Mouse (Mus musculus) hindbrain, embryonic 10.5 days (tissue): ENCODE measurements around the gene Tspan31. TPM values are rescaled to one million over a fixed set of nuclear protein-coding genes. Genes with fewer than 3 reads are reported as not detected.
A peak's percentile ranks its signal among the peaks of the same experiment; 100 is the strongest.

Source experiments
- DNase-seq: peaks from one replicate; pipeline ENCODE4 v3.0.0-alpha.2; 2017; ENCODE audit warnings: low spot score
- H3K27ac ChIP-seq: fragments of 300-500 bp; sonication (generic); 2 replicates; pipeline ENCODE4 v1.5.1; 2016; ENCODE audit warnings: mild to moderate bottlenecking, moderate library complexity
- H3K27me3 ChIP-seq: fragments of 300-500 bp; sonication (generic); 2 replicates; pipeline ENCODE4 v1.6.1; 2016; ENCODE audit warnings: mild to moderate bottlenecking; ENCODE audit not compliant: poor library complexity, insufficient read depth, severe bottlenecking
- H3K36me3 ChIP-seq: fragments of 300-500 bp; sonication (generic); 2 replicates; pipeline ENCODE4 v1.6.1; 2016; ENCODE audit warnings: mild to moderate bottlenecking, moderate library complexity
- H3K4me1 ChIP-seq: fragments of 300-500 bp; sonication (generic); replicated peaks from 2 replicates; pipeline ENCODE4 v1.6.1; 2016; ENCODE audit warnings: mild to moderate bottlenecking
- H3K4me3 ChIP-seq: fragments of 300-500 bp; sonication (generic); 2 replicates; pipeline ENCODE4 v1.5.1; 2016; ENCODE audit warnings: mild to moderate bottlenecking, moderate library complexity
- H3K9me3 ChIP-seq: fragments of 300-500 bp; sonication (generic); 2 replicates; pipeline ENCODE4 v1.6.1; 2016; ENCODE audit warnings: mild to moderate bottlenecking, moderate library complexity
- WGBS: fragments of 180-500 bp; shearing (Covaris S2); methylation state at CpG from one replicate; pipeline ENCODE4 v1.1.7; 2016; 5-methylcytosine and 5-hydroxymethylcytosine counted together
- polyA plus RNA-seq: library from polyadenylated mRNA; unstranded; fragments of >200 nt; fragmentation: Nextera tagmentation; extraction: Ambion mirVana; gene quantifications from 2 replicates; pipeline ENCODE4 v1.2.1, GENCODE M21; 2016

Tspan31 gene
- polyA plus RNA-seq, 1 experiment from 2014 or later, result 177 TPM

- H3K4me3 ChIP-seq, result peak overlapping the region; percentile 83; the same call in 1 of the 2 replicates
- no peak for DNase-seq
- H3K9me3 ChIP-seq, result no peaks in the 10 kb centered on the region
- 68% methylated on average over 6 of the region's 6 CpGs for WGBS
- no peak overlapping the region for H3K27ac ChIP-seq
- H3K27me3 ChIP-seq, result peaks cover 34% of the 10 kb centered on the region
- peaks cover 25% of the 10 kb centered on the region for H3K4me1 ChIP-seq
- peaks cover 31% of the 10 kb centered on the region for H3K36me3 ChIP-seq
These were observed 26.9 kb downstream of the Tspan31 start for GRCm38 (mm10) chr10:127043187-127043586.

GRCm38 (mm10) chr10:127042468-127043115 lies 27.5 kb downstream of the Tspan31 start:
- Histone ChIP-seq H3K36me3 (peaks cover 31% of the 10 kb centered on the region), H3K27ac (peak overlapping the region; percentile 89), H3K9me3 (no peaks in the 10 kb centered on the region), H3K27me3 (peaks cover 28% of the 10 kb centered on the region), H3K4me3 (peak overlapping the region; percentile 83), H3K4me1 (peaks cover 24% of the 10 kb centered on the region)
- DNase-seq, result no peak
- WGBS, result 22% methylated on average over 5 of the region's 5 CpGs

- H3K4me1 ChIP-seq, result peaks cover 24% of the 10 kb centered on the region
- H3K36me3 ChIP-seq, result peaks cover 31% of the 10 kb centered on the region
- H3K9me3 ChIP-seq, result no peaks in the 10 kb centered on the region
- WGBS, result under 1% methylated on average over 44 of the region's 44 CpGs
- peak; percentile 94 for DNase-seq
- H3K27ac ChIP-seq, result peak overlapping the region; percentile 89
- H3K27me3 ChIP-seq, result peaks cover 21% of the 10 kb centered on the region
- peak overlapping the region; percentile 83 for H3K4me3 ChIP-seq
These were observed 28.2 kb downstream of the Tspan31 start for GRCm38 (mm10) chr10:127041774-127042338.

GRCm38 (mm10) chr10:127041274-127041766 lies 28.7 kb downstream of the Tspan31 start, which contains the start of the genes Mettl1 and Eef1akmt3:
Gene Mettl1, plus strand, starts transcription at chr10:127041414.
Gene Eef1akmt3, minus strand, starts transcription at chr10:127041513.
- Histone ChIP-seq H3K36me3 (peaks cover 28% of the 10 kb centered on the region), H3K4me3 (peak within 1 kb of the TSS; percentile 83), H3K27me3 (peaks cover 18% of the 10 kb centered on the region), H3K9me3 (no peaks in the 10 kb centered on the region), H3K4me1 (peaks cover 24% of the 10 kb centered on the region), H3K27ac (peak within 1 kb of the TSS; percentile 89)
- peak; percentile 66 for DNase-seq
- under 1% methylated on average over 28 of the region's 28 CpGs for WGBS

- Histone ChIP-seq H3K27me3 (peaks cover 20% of the 10 kb centered on the region), H3K27ac (peak overlapping the region; percentile 89), H3K4me1 (peaks cover 24% of the 10 kb centered on the region), H3K4me3 (peak overlapping the region; percentile 83), H3K9me3 (no peaks in the 10 kb centered on the region), H3K36me3 (peaks cover 23% of the 10 kb centered on the region)
- WGBS, result 2% methylated on average over 20 of the region's 20 CpGs
- no peak for DNase-seq
These were observed 29.4 kb downstream of the Tspan31 start for GRCm38 (mm10) chr10:127040569-127041214.

- no peaks in the 10 kb centered on the region for H3K9me3 ChIP-seq
- H3K4me3 ChIP-seq, result no peak overlapping the region
- H3K4me1 ChIP-seq, result peaks cover 17% of the 10 kb centered on the region
- 72% methylated on average over 12 of the region's 12 CpGs for WGBS
- peaks cover 20% of the 10 kb centered on the region for H3K27me3 ChIP-seq
- no peaks in the 10 kb centered on the region for H3K36me3 ChIP-seq
- H3K27ac ChIP-seq, result no peak overlapping the region
- no peak for DNase-seq
These were observed 32.4 kb downstream of the Tspan31 start for GRCm38 (mm10) chr10:127037641-127038040.

GRCm38 (mm10) chr10:127036273-127036672 lies 33.8 kb downstream of the Tspan31 start:
- 89% methylated on average over 12 of the region's 12 CpGs for WGBS

GRCm38 (mm10) chr10:127033301-127033741 lies 36.7 kb downstream of the Tspan31 start:
- H3K36me3 ChIP-seq, result peaks cover 12% of the 10 kb centered on the region
- DNase-seq, result no peak
- no peaks in the 10 kb centered on the region for H3K9me3 ChIP-seq
- no peak overlapping the region for H3K27ac ChIP-seq
- H3K4me1 ChIP-seq, result peaks cover 11% of the 10 kb centered on the region
- no peak overlapping the region for H3K4me3 ChIP-seq
- WGBS, result 85% methylated on average over 8 of the region's 8 CpGs
- H3K27me3 ChIP-seq, result peaks cover 2% of the 10 kb centered on the region; the same call in 1 of the 2 replicates

More at GRCm38 (mm10) chr10:127036273-127036672, 33.8 kb downstream of the Tspan31 start:
- no peak for DNase-seq
- no peaks in the 10 kb centered on the region for H3K9me3 ChIP-seq
- peaks cover 9% of the 10 kb centered on the region for H3K4me1 ChIP-seq
- H3K36me3 ChIP-seq, result no peaks in the 10 kb centered on the region
- H3K27ac ChIP-seq, result no peak overlapping the region
- peaks cover 20% of the 10 kb centered on the region for H3K27me3 ChIP-seq
- no peak overlapping the region for H3K4me3 ChIP-seq

- DNase-seq, result peak; percentile 91
- Histone ChIP-seq H3K27ac (peak within 1 kb of the TSS; percentile 89), H3K4me1 (peaks cover 11% of the 10 kb centered on the region), H3K9me3 (no peaks in the 10 kb centered on the region), H3K27me3 (no peaks in the 10 kb centered on the region), H3K4me3 (peak within 1 kb of the TSS; percentile 67), H3K36me3 (peaks cover 39% of the 10 kb centered on the region)
- 6% methylated on average over 56 of the region's 56 CpGs for whole genome bisulfite sequencing
These were observed 39.4 kb downstream of the Tspan31 start, which contains the start of gene Tsfm for GRCm38 (mm10) chr10:127030336-127031296. Gene Tsfm, minus strand, starts transcription at chr10:127030840.

GRCm38 (mm10) chr10:127018422-127018821 lies 51.6 kb downstream of the Tspan31 start:
- peaks cover 6% of the 10 kb centered on the region; the same call in 1 of the 2 replicates for H3K4me1 ChIP-seq
- no peak overlapping the region for H3K4me3 ChIP-seq
- 85% methylated on average over 16 of the region's 16 CpGs for WGBS
- no peaks in the 10 kb centered on the region for H3K9me3 ChIP-seq
- peaks cover 25% of the 10 kb centered on the region for H3K36me3 ChIP-seq
- DNase-seq, result no peak
- H3K27ac ChIP-seq, result no peak overlapping the region
- H3K27me3 ChIP-seq, result no peaks in the 10 kb centered on the region
